Mouse (Mus musculus): ENCODE data around the gene Ppfia1. TPM values are rescaled to one million over a fixed set of nuclear protein-coding genes. Genes with fewer than 3 reads are reported as not detected.

Gene Ppfia1
- polyA plus RNA-seq, 1 experiment from 2014 or later, result 55.2 TPM

- ATAC-seq (ENCODE audit: low FRiP score), result no peak
- H3K4me2 ChIP-seq, result no peak overlapping the region
- WGBS, result 76% methylated on average over 7 of the region's 7 CpGs
- H3K27me3 ChIP-seq, result peaks cover 17% of the 10 kb centered on the region; the same call in 1 of the 2 replicates
- H3K4me1 ChIP-seq, result no peaks in the 10 kb centered on the region
- no peaks in the 10 kb centered on the region for H3K36me3 ChIP-seq (replicated peaks)
- H3K27ac ChIP-seq, result no peak overlapping the region
- H3K9me3 ChIP-seq, result no peaks in the 10 kb centered on the region
- no peak overlapping the region for H3K9ac ChIP-seq
- no peak overlapping the region for H3K4me3 ChIP-seq (replicated peaks)
Measured at GRCm38 (mm10) chr7:144569428-144569827, 15.9 kb upstream of the Ppfia1 start.

GRCm38 (mm10) chr7:144568091-144568490, 14.6 kb upstream of the Ppfia1 start:
- Histone ChIP-seq H3K4me3 (replicated peaks) (no peak overlapping the region), H3K4me2 (no peak overlapping the region), H3K9ac (no peak overlapping the region), H3K36me3 (replicated peaks) (no peaks in the 10 kb centered on the region), H3K9me3 (no peaks in the 10 kb centered on the region), H3K27ac (no peak overlapping the region), H3K27me3 (peaks cover 26% of the 10 kb centered on the region; the same call in 1 of the 2 replicates), H3K4me1 (0 out of 2 replicates have a peak, but pooled peaks cover 3% of the 10 kb centered on the region)
- no peak for ATAC-seq (ENCODE audit: low FRiP score)

- WGBS, result 68% methylated on average over 3 of the region's 3 CpGs
- Histone ChIP-seq H3K4me3 (replicated peaks) (no peak overlapping the region), H3K27me3 (peaks cover 26% of the 10 kb centered on the region; the same call in 1 of the 2 replicates), H3K27ac (no peak overlapping the region), H3K9ac (no peak overlapping the region), H3K9me3 (no peaks in the 10 kb centered on the region), H3K4me1 (peaks cover 4% of the 10 kb centered on the region; the same call in 1 of the 2 replicates), H3K36me3 (replicated peaks) (no peaks in the 10 kb centered on the region), H3K4me2 (no peak overlapping the region)
- ATAC-seq (ENCODE audit: low FRiP score), result no peak
Measured at GRCm38 (mm10) chr7:144566921-144567682, 13.6 kb upstream of the Ppfia1 start.

DNA sequence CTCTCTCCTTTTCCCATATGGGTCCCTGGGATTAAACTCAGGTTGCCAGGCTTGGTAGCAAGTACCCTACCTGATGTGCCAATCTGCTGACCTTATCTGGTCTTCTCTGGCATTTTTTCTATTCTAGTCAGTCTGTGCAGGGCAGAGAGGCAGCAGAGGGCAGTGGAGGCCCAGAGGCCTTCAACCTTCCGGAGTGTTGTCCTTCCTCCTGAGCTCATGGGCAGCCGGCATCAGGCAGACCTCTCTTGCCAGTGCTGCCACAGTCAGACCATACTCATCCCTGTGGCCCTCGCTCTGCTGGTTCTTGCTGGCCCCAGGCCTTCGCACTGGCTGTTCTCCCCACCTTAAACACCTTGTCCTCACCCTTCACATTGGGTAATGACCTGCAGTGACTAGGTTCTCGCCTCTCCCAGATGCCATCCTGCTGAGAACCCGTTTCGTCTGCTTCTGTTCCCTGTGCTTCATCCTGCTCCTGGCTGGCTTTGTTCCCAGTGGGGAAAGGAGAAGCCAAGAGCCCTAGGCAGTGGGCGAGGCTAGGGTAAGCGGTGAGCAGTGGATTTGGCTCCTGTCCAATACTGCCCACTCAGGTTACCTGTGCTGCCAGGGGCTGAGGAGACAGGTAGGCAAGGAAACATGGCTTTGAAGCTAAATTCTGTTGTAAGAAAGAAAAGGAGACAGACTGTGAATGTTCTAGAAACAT, 10.1 kb upstream of the Ppfia1 start:
- 64% methylated on average over 9 of the region's 9 CpGs for WGBS
- Histone ChIP-seq H3K4me2 (no peak overlapping the region), H3K9me3 (no peaks in the 10 kb centered on the region), H3K27ac (no peak overlapping the region), H3K9ac (no peak overlapping the region), H3K4me3 (replicated peaks) (no peak overlapping the region), H3K4me1 (peaks cover 6% of the 10 kb centered on the region; the same call in 1 of the 2 replicates), H3K27me3 (peaks cover 26% of the 10 kb centered on the region; the same call in 1 of the 2 replicates), H3K36me3 (replicated peaks) (no peaks in the 10 kb centered on the region)
- ATAC-seq (ENCODE audit: low FRiP score), result no peak

DNA sequence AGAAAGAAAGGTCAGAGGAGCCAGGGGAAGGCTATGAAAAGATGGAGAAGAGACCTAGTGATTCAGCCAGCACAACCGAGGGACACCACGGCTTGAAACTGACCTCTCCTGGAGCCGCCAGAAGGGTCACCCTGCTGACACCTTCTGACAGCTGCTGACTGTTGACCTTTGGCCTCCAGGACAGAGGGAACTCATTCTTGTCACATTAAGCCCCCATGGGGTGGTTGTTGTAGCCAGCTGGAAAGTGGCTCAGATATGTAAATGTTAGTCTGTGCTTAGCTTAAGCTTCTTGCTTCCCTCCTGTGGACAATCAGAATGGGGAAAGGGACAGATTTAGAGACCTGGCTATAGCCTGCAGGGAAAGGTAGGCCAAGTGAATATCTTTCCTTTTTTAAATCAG, 8.5 kb upstream of the Ppfia1 start:
- Histone ChIP-seq H3K9me3 (no peaks in the 10 kb centered on the region), H3K36me3 (replicated peaks) (no peaks in the 10 kb centered on the region), H3K4me2 (no peak overlapping the region), H3K27me3 (peaks cover 23% of the 10 kb centered on the region; the same call in 1 of the 2 replicates), H3K9ac (no peak overlapping the region), H3K4me3 (replicated peaks) (no peak overlapping the region), H3K4me1 (peaks cover 6% of the 10 kb centered on the region; the same call in 1 of the 2 replicates), H3K27ac (no peak overlapping the region)
- no peak for ATAC-seq (ENCODE audit: low FRiP score)
- 6% methylated on average over 3 of the region's 3 CpGs for WGBS

- Histone ChIP-seq H3K9me3 (no peaks in the 10 kb centered on the region), H3K36me3 (replicated peaks) (no peaks in the 10 kb centered on the region), H3K27ac (no peak overlapping the region), H3K4me3 (replicated peaks) (no peak overlapping the region), H3K27me3 (peaks cover 31% of the 10 kb centered on the region; the same call in 1 of the 2 replicates), H3K9ac (no peak overlapping the region), H3K4me2 (no peak overlapping the region), H3K4me1 (peaks cover 6% of the 10 kb centered on the region; the same call in 1 of the 2 replicates)
- WGBS, result 84% methylated on average over 4 of the region's 4 CpGs
- ATAC-seq (ENCODE audit: low FRiP score), result no peak
Measured at GRCm38 (mm10) chr7:144560594-144560993, 7.1 kb upstream of the Ppfia1 start.

DNA sequence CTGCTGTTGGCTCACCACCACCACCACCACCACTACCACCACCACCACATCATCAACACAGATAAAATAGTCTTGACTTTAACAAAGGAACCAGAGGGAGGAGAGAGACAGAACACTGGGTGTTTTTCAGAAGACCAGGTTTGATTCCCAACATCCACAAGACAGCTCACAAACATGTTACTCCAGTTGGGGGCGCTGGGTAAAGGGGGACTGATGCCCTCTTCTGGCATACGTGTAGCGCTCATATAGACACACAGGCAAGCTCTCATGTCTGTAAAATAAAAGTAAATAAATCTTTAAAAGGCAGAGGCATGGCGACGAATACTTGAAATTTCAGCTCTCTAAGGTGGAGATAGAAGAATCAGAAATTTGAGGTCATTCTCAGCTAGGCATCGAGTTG, 5.0 kb upstream of the Ppfia1 start:
- H3K9me3 ChIP-seq, result no peaks in the 10 kb centered on the region
- ATAC-seq (ENCODE audit: low FRiP score), result no peak
- H3K36me3 ChIP-seq (replicated peaks), result no peaks in the 10 kb centered on the region
- H3K4me1 ChIP-seq, result peaks cover 8% of the 10 kb centered on the region
- H3K4me3 ChIP-seq (replicated peaks), result no peak overlapping the region
- no peak overlapping the region for H3K9ac ChIP-seq
- WGBS, result 51% methylated on average over 6 of the region's 6 CpGs
- peaks cover 25% of the 10 kb centered on the region for H3K27me3 ChIP-seq
- no peak overlapping the region for H3K4me2 ChIP-seq
- no peak overlapping the region for H3K27ac ChIP-seq

DNA sequence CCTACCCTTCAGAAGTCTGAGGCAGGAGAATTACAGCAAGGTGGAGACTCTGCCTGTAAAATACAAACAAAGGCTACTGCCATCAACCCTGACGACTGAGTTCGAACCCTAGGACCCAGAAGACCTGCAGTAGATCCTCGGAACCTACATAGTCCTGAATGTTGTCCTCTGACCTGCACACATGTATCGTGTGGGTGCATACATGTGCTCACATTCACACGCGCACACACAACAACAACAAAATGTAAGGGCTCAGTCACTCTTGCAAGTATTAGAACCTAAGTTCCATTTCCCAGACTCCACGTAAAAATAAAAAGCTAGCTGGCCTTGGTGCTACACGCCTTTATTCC, 569 bp upstream of the Ppfia1 start:
- Histone ChIP-seq H3K9me3 (no peaks in the 10 kb centered on the region), H3K4me2 (peak overlapping the region; percentile 85), H3K4me3 (replicated peaks) (peak overlapping the region; percentile 98), H3K9ac (peak overlapping the region; percentile 99), H3K4me1 (peaks cover 32% of the 10 kb centered on the region), H3K27ac (0 out of 2 replicates have a peak overlapping the region, but pooled peaks have one; percentile 53), H3K27me3 (peaks cover 24% of the 10 kb centered on the region), H3K36me3 (replicated peaks) (peaks cover 23% of the 10 kb centered on the region)
- no peak for ATAC-seq (ENCODE audit: low FRiP score)
- WGBS, result 25% methylated on average over 8 of the region's 8 CpGs

- WGBS, result 91% methylated on average over 8 of the region's 8 CpGs
- Histone ChIP-seq H3K9ac (peak overlapping the region; percentile 99), H3K4me3 (replicated peaks) (peak overlapping the region; percentile 98), H3K27me3 (peaks cover 24% of the 10 kb centered on the region), H3K36me3 (replicated peaks) (peaks cover 30% of the 10 kb centered on the region), H3K9me3 (no peaks in the 10 kb centered on the region), H3K27ac (no peak overlapping the region), H3K4me2 (peak overlapping the region; percentile 85), H3K4me1 (peaks cover 32% of the 10 kb centered on the region)
- no peak for ATAC-seq (ENCODE audit: low FRiP score)
Measured at GRCm38 (mm10) chr7:144552274-144552673, 1.3 kb downstream of the Ppfia1 start.

GRCm38 (mm10) chr7:144550811-144551210, 2.7 kb downstream of the Ppfia1 start:
- H3K36me3 ChIP-seq (replicated peaks), result peaks cover 39% of the 10 kb centered on the region
- H3K27ac ChIP-seq, result no peak overlapping the region
- no peaks in the 10 kb centered on the region for H3K9me3 ChIP-seq
- no peak for ATAC-seq (ENCODE audit: low FRiP score)
- no peak overlapping the region for H3K9ac ChIP-seq
- peaks cover 32% of the 10 kb centered on the region for H3K4me1 ChIP-seq
- WGBS, result 93% methylated on average over 1 of the region's 1 CpGs
- peaks cover 11% of the 10 kb centered on the region for H3K27me3 ChIP-seq
- no peak overlapping the region for H3K4me3 ChIP-seq (replicated peaks)
- H3K4me2 ChIP-seq, result no peak overlapping the region

- WGBS, result 95% methylated on average over 2 of the region's 2 CpGs
- no peak overlapping the region for H3K4me3 ChIP-seq (replicated peaks)
Measured at GRCm38 (mm10) chr7:144549904-144550566, 3.5 kb downstream of the Ppfia1 start.

DNA sequence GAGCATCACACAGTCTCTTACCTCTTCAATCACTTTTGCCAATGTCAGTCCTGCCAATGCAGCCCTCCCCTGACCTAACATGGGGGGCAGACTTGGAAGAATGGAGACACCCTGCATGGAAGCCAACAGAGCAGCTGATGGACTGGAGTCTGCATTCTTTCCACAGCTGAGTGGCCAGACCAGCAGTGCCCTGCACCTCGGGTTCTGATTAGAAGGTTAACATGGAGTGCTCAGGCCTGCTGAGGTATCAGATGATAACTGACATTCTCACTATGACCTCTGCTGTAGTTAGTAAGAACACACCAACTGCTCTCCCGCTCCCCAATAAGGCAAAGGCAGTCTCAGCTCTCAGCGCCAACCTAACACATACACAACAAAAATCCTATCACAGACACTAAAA, 8.3 kb downstream of the Ppfia1 start:
- no peak for ATAC-seq (ENCODE audit: low FRiP score)
- H3K4me3 ChIP-seq (replicated peaks), result no peak overlapping the region
- H3K9ac ChIP-seq, result no peak overlapping the region
- no peaks in the 10 kb centered on the region for H3K27me3 ChIP-seq
- H3K4me1 ChIP-seq, result no peaks in the 10 kb centered on the region
- no peak overlapping the region for H3K27ac ChIP-seq
- H3K4me2 ChIP-seq, result no peak overlapping the region
- no peaks in the 10 kb centered on the region for H3K9me3 ChIP-seq
- H3K36me3 ChIP-seq (replicated peaks), result peaks cover 28% of the 10 kb centered on the region
- WGBS, result 90% methylated on average over 3 of the region's 3 CpGs

More at GRCm38 (mm10) chr7:144549904-144550566, 3.5 kb downstream of the Ppfia1 start:
- no peak overlapping the region for H3K27ac ChIP-seq
- H3K4me2 ChIP-seq, result no peak overlapping the region
- H3K27me3 ChIP-seq, result peaks cover 4% of the 10 kb centered on the region
- H3K9ac ChIP-seq, result no peak overlapping the region
- H3K36me3 ChIP-seq (replicated peaks), result peaks cover 39% of the 10 kb centered on the region
- no peak for ATAC-seq (ENCODE audit: low FRiP score)
- peaks cover 32% of the 10 kb centered on the region for H3K4me1 ChIP-seq
- H3K9me3 ChIP-seq, result no peaks in the 10 kb centered on the region

Data from forebrain, embryonic 12.5 days (tissue).